Mouse (Mus musculus) activated CD4-positive, CD25-positive, alpha-beta regulatory T cell, adult 4 months (primary cell): Measurements from ENCODE around the gene Igsf9b. TPM values are rescaled to one million over a fixed set of nuclear protein-coding genes. Genes with fewer than 3 reads are reported as not detected.

ENCODE experiments used
- ATAC-seq: one replicate; pipeline ENCODE4 v1.8.0; 2017
- polyA plus RNA-seq, 2 experiments: library from polyadenylated mRNA; unstranded; fragments of 100-300 nt; shearing (Covaris generic); gene quantifications; one replicate each; pipeline ENCODE4 v1.2.1; 2017

Igsf9b gene
- polyA plus RNA-seq, 2 experiments from 2014 or later = 1.3 TPM

GRCm38 (mm10) chr9:27336962-27337636 is 38.1 kb downstream of the Igsf9b start:
- ATAC-seq = no peak

- no peak for ATAC-seq
Observed at GRCm38 (mm10) chr9:27339168-27339567, 40.2 kb downstream of the Igsf9b start.

- ATAC-seq = no peak
Observed at GRCm38 (mm10) chr9:27346541-27347269, 47.7 kb downstream of the Igsf9b start.

GRCm38 (mm10) chr9:27353082-27353481 is 54.1 kb downstream of the Igsf9b start:
- ATAC-seq = no peak

- no peak for ATAC-seq
Observed at GRCm38 (mm10) chr9:27357893-27358292, 58.9 kb downstream of the Igsf9b start.

- ATAC-seq = no peak
Observed at GRCm38 (mm10) chr9:27367231-27367630, 68.2 kb downstream of the Igsf9b start.

GRCm38 (mm10) chr9:27369108-27369507 is 70.1 kb downstream of the Igsf9b start:
- no peak for ATAC-seq

GRCm38 (mm10) chr9:27375746-27376145 is 76.7 kb downstream of the Igsf9b start:
- no peak for ATAC-seq

GRCm38 (mm10) chr9:27386951-27387350 is 87.9 kb downstream of the Igsf9b start:
- no peak for ATAC-seq

GRCm38 (mm10) chr9:27396500-27396899 is 97.5 kb downstream of the Igsf9b start, which contains the start of gene Spata19:
Spata19 (plus strand) TSS chr9:27396800.
- ATAC-seq = no peak

- no peak for ATAC-seq
Observed at GRCm38 (mm10) chr9:27401169-27401568, 102.2 kb downstream of the Igsf9b start.

Other genes starting within 250 kb of the Igsf9b start
- under 1 TPM in 1 of 2 experiments, not detected in 1; 0.56 TPM for gene Jam3, start 143.8 kb upstream of the Igsf9b start, polyA plus RNA-seq
- gene Spata19, start 97.6 kb downstream of the Igsf9b start, polyA plus RNA-seq = not detected